Mouse (Mus musculus): ENCODE data around the gene Fam173a. TPM values are rescaled to one million over a fixed set of nuclear protein-coding genes. Genes with fewer than 3 reads are reported as not detected.

Fam173a gene
- polyA plus RNA-seq, 1 experiment from 2014 or later = 82.5 TPM

DNA sequence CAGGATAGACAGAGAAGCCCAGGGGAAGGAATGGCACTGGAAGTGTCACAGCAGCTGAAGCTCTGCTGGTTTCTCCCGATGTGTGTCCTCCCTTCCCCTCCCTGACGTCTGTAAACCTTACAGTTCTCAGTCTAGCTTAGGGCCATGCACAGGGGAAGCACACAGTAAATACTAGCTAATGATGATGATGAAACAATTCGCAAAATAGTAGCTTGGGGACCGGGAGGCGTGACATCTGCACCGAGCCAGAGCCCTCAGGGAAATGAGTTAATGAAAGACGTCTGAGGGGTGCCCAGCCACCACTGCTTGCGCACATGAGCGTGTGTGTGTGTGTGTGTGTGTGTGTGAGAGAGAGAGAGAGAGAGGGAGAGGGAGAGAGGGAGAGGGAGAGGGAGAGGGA, 23.4 kb downstream of the Fam173a start:
- no peak overlapping the region for H3K9ac ChIP-seq
- no peak overlapping the region for H3K4me2 ChIP-seq (replicated peaks)
- H3K4me3 ChIP-seq (replicated peaks) = no peak overlapping the region
- H3K27me3 ChIP-seq (replicated peaks) = no peaks in the 10 kb centered on the region
- no peaks in the 10 kb centered on the region for H3K9me3 ChIP-seq
- H3K36me3 ChIP-seq = no peaks in the 10 kb centered on the region
- 51% methylated on average over 9 of the region's 9 CpGs for WGBS
- H3K27ac ChIP-seq = no peak overlapping the region
- ATAC-seq = no peak
- peaks cover 3% of the 10 kb centered on the region for H3K4me1 ChIP-seq (replicated peaks)

DNA sequence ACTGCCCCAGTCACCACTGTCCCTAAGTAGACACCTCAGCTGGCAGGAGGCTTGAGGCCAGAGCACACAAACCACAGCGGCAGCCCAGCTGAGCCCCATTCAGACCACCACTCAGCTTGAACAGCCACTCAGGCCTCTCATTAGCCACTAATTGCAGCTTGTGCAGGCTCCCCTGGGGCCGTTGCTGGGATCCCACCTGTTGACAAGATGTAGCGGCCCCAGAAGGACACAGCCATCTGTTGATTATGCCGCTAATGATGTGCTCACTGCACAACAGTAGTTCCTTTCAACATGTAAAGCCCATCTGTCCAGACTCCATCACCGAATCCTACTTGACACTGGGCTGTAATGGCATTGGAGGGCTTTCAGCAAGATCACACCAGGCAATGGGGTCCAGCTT, 26.8 kb downstream of the Fam173a start:
- Histone ChIP-seq H3K9me3 (no peaks in the 10 kb centered on the region), H3K27ac (no peak overlapping the region), H3K9ac (no peak overlapping the region), H3K4me1 (replicated peaks) (no peaks in the 10 kb centered on the region), H3K4me2 (replicated peaks) (no peak overlapping the region), H3K4me3 (replicated peaks) (no peak overlapping the region), H3K27me3 (replicated peaks) (no peaks in the 10 kb centered on the region), H3K36me3 (no peaks in the 10 kb centered on the region)
- no peak for ATAC-seq
- 65% methylated on average over 5 of the region's 5 CpGs for WGBS

DNA sequence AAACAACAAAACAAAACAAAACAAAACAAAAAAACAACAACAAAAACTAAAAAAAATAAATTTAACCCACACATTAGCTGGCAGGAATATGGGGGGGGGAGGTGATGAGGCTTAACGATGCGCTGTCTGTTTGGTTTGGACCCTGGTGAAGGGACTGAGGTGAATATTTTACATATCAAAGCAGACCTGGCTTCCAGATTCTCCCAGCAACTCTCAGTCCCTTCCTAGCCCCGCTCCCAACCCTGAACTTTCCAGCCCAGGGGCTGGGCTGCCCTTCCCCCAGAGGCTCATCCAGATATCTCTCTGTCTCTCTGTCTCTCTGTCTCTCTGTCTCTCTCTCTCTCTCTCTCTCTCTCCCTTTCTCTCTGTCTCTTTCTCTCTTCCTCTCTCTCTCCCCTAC, 30.1 kb downstream of the Fam173a start:
- no peak for ATAC-seq
- 29% methylated on average over 3 of the region's 3 CpGs for WGBS
- Histone ChIP-seq H3K4me3 (replicated peaks) (no peak overlapping the region), H3K27me3 (replicated peaks) (no peaks in the 10 kb centered on the region), H3K9ac (no peak overlapping the region), H3K4me1 (replicated peaks) (no peaks in the 10 kb centered on the region), H3K4me2 (replicated peaks) (no peak overlapping the region), H3K9me3 (no peaks in the 10 kb centered on the region), H3K27ac (no peak overlapping the region), H3K36me3 (no peaks in the 10 kb centered on the region)

DNA sequence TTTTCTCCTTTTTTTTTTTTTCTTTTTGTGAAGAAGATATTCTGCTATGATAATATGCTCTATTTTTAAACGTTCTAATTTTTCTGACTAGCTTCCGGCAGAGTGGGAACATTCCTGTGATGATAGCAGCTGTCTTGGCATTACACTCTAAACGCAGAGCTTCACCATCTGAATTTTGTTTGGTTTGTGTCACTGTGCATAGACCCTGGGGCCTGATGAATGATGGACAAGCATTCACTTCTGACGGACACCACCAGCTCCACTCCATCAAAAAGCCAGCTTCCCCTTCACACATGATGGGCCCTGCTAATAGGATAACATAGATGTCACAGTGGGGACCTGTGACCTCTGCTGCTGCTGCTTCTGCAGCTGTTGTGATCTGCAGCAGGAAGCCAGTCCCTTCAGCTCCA, 31.1 kb downstream of the Fam173a start:
- H3K27ac ChIP-seq = no peak overlapping the region
- H3K9me3 ChIP-seq = no peaks in the 10 kb centered on the region
- no peak overlapping the region for H3K4me2 ChIP-seq (replicated peaks)
- H3K27me3 ChIP-seq (replicated peaks) = no peaks in the 10 kb centered on the region
- ATAC-seq = no peak
- WGBS = 51% methylated on average over 4 of the region's 4 CpGs
- no peaks in the 10 kb centered on the region; the same call in 1 of the 2 replicates for H3K4me1 ChIP-seq (replicated peaks)
- no peaks in the 10 kb centered on the region for H3K36me3 ChIP-seq
- no peak overlapping the region for H3K4me3 ChIP-seq (replicated peaks)
- no peak overlapping the region for H3K9ac ChIP-seq

DNA sequence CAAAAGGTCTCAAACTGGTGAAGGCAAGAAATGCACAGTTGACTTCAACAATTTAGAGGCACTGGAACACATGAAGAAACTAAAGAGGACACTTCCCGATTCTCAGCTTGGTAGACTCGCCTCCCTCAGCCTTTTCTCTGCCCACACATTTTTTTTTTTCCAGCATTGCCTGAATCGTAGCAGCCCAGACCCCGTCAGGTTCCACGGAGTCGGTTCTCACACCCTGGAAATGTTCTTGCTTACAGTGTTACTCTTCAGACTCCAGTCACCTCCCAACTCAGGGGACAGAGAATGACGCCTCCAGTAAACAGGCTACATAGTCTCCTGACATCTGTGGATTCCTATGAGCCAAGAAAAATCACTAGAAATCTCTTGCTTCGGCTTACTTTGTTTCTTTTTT, 32.6 kb downstream of the Fam173a start:
- H3K4me3 ChIP-seq (replicated peaks) = no peak overlapping the region
- H3K27me3 ChIP-seq (replicated peaks) = no peaks in the 10 kb centered on the region
- no peak for ATAC-seq
- H3K9me3 ChIP-seq = no peaks in the 10 kb centered on the region
- H3K4me1 ChIP-seq (replicated peaks) = no peaks in the 10 kb centered on the region; the same call in 1 of the 2 replicates
- no peak overlapping the region for H3K4me2 ChIP-seq (replicated peaks)
- H3K9ac ChIP-seq = no peak overlapping the region
- no peaks in the 10 kb centered on the region for H3K36me3 ChIP-seq
- H3K27ac ChIP-seq = no peak overlapping the region
- 67% methylated on average over 8 of the region's 8 CpGs for WGBS

DNA sequence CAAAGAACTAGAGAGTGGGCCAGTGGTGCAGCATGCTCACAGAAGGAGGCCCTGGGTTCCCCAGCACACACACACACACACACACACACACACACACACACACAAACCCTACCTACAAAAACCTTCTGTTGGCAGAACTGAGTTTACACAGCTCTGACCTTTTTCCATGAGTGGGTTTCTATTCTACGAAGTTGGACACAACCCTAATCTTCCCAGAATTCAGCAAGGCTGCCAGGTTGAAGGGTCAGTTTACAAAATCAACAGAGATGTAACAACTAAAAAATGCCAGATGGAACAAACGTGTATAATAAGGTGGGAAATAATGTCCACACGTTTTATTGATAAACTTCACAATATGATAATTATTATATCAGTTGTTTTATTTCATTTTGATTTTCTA, 35.0 kb downstream of the Fam173a start:
- 65% methylated on average over 3 of the region's 3 CpGs for WGBS
- Histone ChIP-seq H3K4me3 (replicated peaks) (no peak overlapping the region), H3K4me2 (replicated peaks) (no peak overlapping the region), H3K36me3 (no peaks in the 10 kb centered on the region), H3K27me3 (replicated peaks) (no peaks in the 10 kb centered on the region), H3K9ac (no peak overlapping the region), H3K4me1 (replicated peaks) (no peaks in the 10 kb centered on the region; the same call in 1 of the 2 replicates), H3K9me3 (no peaks in the 10 kb centered on the region), H3K27ac (no peak overlapping the region)
- no peak for ATAC-seq

DNA sequence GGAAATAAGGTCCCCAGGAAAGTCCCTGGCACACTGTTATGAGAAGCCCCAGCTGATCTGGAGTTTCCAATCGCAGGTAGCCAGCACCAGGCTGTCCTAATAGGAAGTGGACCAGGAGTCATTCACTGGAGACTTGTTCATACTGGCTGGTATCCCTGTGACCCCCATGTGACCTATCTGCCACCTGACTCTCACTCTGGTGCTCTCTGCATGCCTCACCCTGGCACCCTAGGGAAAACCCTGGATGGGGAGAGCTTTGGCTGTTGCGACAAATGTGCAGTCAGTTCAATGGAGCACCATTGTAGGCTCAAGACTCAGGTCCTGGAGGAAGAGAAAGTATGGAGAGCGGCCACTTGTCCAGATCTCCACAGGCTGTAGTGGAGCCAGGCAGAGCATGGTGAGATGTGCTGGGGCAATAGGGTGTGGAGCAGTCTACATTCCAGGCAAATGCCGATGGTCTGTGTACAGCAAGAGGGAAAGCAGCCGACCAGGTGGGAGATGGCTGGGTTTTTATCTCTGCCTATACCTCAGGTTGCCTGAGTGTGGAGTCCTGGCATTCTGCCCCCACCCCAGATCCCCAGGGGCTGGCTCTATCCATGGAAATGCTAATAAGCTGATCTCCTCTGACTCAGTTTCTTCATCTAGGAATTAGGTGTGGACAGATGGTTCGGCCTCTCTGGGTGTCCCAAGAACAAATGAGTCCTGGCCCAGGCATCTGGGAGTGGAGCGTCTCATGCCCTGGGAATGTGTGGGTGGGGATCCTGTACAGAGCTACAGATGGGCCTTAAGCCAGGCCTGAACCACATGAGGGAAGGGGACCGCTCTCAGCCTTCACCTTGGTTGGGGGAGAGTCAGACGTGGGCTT, 36.1 kb downstream of the Fam173a start:
- no peaks in the 10 kb centered on the region for H3K9me3 ChIP-seq
- peaks cover 1% of the 10 kb centered on the region; the same call in 1 of the 2 replicates for H3K4me1 ChIP-seq (replicated peaks)
- WGBS = 66% methylated on average over 9 of the region's 9 CpGs
- no peak overlapping the region for H3K4me3 ChIP-seq (replicated peaks)
- H3K4me2 ChIP-seq (replicated peaks) = no peak overlapping the region
- no peaks in the 10 kb centered on the region for H3K27me3 ChIP-seq (replicated peaks)
- H3K27ac ChIP-seq = peak overlapping the region; percentile 15; the same call in 1 of the 2 replicates
- H3K9ac ChIP-seq = no peak overlapping the region
- no peaks in the 10 kb centered on the region for H3K36me3 ChIP-seq
- peak; percentile 62; the same call in 1 of the 2 replicates for ATAC-seq

DNA sequence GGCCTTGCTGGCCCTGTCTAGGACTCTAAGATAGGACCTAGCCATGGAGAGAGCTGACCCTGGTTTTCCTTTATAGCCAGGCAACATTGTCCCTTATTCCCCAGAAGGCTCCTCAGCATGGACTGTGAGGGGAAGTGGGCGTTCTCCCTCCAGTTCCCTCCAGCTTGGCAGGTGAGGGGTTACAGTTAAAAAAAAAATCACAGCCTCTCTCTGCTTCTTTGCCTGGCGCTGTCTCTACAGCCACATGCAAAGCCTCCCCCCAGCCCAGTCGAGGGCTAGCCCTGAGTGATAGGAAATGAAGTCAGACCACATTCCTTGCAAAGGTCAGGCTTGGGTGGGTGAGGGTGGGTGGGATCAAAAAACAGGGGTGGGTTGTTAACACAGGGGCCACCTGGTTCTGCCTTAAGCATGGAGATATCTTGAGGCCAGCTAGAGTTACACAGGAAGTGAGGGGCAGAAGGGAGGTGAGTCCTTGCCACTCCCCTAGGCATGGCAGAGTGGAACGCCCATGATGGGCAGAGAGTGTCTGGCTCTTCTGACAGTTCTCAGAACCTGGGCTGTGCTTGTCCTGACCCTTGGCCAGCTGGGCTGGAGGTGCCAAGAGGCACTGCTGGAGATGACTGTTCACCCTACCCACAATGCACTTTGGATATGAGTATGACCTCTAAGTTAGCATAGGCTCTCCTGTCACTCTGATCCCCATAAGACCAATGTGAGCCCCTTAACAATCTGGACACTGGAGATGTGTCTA, 36.9 kb downstream of the Fam173a start:
- no peak overlapping the region for H3K4me2 ChIP-seq (replicated peaks)
- H3K4me1 ChIP-seq (replicated peaks) = peaks cover 5% of the 10 kb centered on the region; the same call in 1 of the 2 replicates
- no peaks in the 10 kb centered on the region for H3K9me3 ChIP-seq
- H3K27ac ChIP-seq = no peak overlapping the region
- no peaks in the 10 kb centered on the region for H3K36me3 ChIP-seq
- H3K27me3 ChIP-seq (replicated peaks) = no peaks in the 10 kb centered on the region
- H3K9ac ChIP-seq = no peak overlapping the region
- H3K4me3 ChIP-seq (replicated peaks) = no peak overlapping the region
- WGBS = 12% methylated on average over 4 of the region's 4 CpGs
- ATAC-seq = peak; percentile 57

DNA sequence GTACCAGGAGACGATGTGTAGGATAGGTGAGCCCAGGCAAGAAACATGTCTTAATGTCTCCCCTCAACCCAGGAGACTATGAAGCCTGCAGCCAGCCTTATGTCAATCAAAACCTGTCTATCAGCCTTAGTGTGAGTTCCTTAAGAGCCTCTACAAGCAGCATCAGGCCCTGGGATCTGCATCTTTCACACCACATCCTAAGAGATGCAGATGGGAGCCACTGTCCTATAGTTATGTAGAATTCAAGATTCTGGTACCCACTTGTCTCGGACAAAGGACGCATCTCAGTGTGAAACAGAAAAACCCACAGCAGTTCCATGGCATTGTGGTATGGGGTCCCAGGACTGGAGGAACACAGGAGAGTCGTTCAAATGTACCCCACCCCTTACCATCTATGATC, 37.6 kb downstream of the Fam173a start:
- H3K4me3 ChIP-seq (replicated peaks) = no peak overlapping the region
- H3K9me3 ChIP-seq = no peaks in the 10 kb centered on the region
- no peak for ATAC-seq
- H3K9ac ChIP-seq = no peak overlapping the region
- no peaks in the 10 kb centered on the region for H3K36me3 ChIP-seq
- H3K27me3 ChIP-seq (replicated peaks) = no peaks in the 10 kb centered on the region
- H3K4me2 ChIP-seq (replicated peaks) = no peak overlapping the region
- WGBS = 77% methylated on average over 4 of the region's 4 CpGs
- H3K4me1 ChIP-seq (replicated peaks) = peaks cover 5% of the 10 kb centered on the region; the same call in 1 of the 2 replicates
- no peak overlapping the region for H3K27ac ChIP-seq

DNA sequence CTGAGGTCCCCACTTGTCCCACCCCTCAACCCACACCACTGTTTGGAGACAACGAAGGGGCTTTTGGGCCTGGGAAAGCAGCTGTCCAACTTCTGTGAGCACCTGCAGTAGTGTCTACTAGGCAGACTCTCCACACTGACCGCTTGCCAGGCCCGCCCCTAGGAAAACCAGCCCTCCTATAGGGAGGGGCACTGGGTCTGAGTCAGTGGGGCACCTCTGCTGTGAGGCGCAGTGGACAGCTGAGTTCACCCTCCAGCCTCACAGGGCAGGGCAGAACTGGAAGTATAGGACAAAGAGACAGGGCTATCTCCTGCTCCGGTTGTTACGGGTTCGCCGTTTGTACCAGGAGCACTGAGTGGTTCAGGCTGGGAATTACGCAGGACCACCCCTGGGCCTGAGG, 38.5 kb downstream of the Fam173a start, which contains the start of gene Msln:
Msln (minus strand) TSS at position 138 of the 400 bp plus-strand sequence.
- Histone ChIP-seq H3K36me3 (no peaks in the 10 kb centered on the region), H3K9me3 (no peaks in the 10 kb centered on the region), H3K4me1 (replicated peaks) (peaks cover 5% of the 10 kb centered on the region; the same call in 1 of the 2 replicates), H3K27me3 (replicated peaks) (no peaks in the 10 kb centered on the region), H3K9ac (no peak within 1 kb of the TSS), H3K4me3 (replicated peaks) (no peak within 1 kb of the TSS), H3K4me2 (replicated peaks) (no peak within 1 kb of the TSS), H3K27ac (no peak within 1 kb of the TSS)
- peak; percentile 37; the same call in 1 of the 2 replicates for ATAC-seq
- 78% methylated on average over 9 of the region's 9 CpGs for WGBS

DNA sequence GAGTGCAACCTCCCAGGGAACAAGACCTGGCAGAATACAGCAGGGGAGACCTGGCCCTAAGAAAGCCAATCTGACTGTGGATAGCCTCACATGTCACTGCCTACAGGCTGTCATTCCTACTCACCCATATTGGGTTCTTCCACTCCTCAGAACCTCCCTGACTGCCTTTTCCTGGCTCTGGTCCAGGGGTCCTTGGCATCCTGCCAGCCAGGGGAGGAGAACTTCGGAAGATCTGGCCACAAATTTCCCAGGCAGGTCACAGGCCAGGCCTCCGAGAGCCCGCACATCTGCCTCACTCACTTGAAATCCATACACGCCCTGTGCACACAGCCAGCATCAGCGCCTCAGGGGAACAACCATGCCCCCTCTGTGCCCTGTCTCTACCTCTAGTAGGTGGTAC, 41.3 kb downstream of the Fam173a start:
- Histone ChIP-seq H3K27me3 (replicated peaks) (no peaks in the 10 kb centered on the region), H3K4me2 (replicated peaks) (no peak overlapping the region), H3K36me3 (no peaks in the 10 kb centered on the region), H3K9ac (no peak overlapping the region), H3K27ac (no peak overlapping the region), H3K4me3 (replicated peaks) (no peak overlapping the region), H3K4me1 (replicated peaks) (peaks cover 5% of the 10 kb centered on the region; the same call in 1 of the 2 replicates), H3K9me3 (no peaks in the 10 kb centered on the region)
- no peak for ATAC-seq
- 31% methylated on average over 5 of the region's 5 CpGs for WGBS

DNA sequence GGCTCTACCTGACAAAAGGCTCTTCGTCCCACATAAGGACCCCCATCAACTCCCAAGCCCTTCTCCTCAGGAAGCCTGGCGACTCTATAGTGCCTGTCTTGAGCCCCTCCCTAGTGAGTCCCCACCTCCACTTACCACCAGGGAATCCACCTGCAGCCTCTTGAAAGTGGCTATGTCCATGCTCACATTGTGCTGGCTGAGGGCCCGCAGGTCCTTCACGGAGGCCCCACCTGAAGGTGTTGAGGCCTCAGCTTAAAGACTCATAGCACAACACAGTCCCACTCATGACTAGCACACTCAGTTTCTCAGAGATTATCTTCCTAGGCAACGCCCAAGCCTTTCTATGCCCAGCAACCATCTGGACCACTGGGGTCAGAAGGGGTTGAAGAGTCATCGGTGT, 43.4 kb downstream of the Fam173a start:
- H3K27me3 ChIP-seq (replicated peaks) = no peaks in the 10 kb centered on the region
- H3K9ac ChIP-seq = no peak overlapping the region
- no peak overlapping the region for H3K4me2 ChIP-seq (replicated peaks)
- peaks cover 5% of the 10 kb centered on the region; the same call in 1 of the 2 replicates for H3K4me1 ChIP-seq (replicated peaks)
- no peak overlapping the region for H3K27ac ChIP-seq
- ATAC-seq = no peak
- no peaks in the 10 kb centered on the region for H3K9me3 ChIP-seq
- no peak overlapping the region for H3K4me3 ChIP-seq (replicated peaks)
- H3K36me3 ChIP-seq = no peaks in the 10 kb centered on the region
- 86% methylated on average over 6 of the region's 6 CpGs for WGBS
